Mouse (Mus musculus): Measurements from ENCODE around the gene 2310030G06Rik.

The 2310030G06Rik gene

DNA sequence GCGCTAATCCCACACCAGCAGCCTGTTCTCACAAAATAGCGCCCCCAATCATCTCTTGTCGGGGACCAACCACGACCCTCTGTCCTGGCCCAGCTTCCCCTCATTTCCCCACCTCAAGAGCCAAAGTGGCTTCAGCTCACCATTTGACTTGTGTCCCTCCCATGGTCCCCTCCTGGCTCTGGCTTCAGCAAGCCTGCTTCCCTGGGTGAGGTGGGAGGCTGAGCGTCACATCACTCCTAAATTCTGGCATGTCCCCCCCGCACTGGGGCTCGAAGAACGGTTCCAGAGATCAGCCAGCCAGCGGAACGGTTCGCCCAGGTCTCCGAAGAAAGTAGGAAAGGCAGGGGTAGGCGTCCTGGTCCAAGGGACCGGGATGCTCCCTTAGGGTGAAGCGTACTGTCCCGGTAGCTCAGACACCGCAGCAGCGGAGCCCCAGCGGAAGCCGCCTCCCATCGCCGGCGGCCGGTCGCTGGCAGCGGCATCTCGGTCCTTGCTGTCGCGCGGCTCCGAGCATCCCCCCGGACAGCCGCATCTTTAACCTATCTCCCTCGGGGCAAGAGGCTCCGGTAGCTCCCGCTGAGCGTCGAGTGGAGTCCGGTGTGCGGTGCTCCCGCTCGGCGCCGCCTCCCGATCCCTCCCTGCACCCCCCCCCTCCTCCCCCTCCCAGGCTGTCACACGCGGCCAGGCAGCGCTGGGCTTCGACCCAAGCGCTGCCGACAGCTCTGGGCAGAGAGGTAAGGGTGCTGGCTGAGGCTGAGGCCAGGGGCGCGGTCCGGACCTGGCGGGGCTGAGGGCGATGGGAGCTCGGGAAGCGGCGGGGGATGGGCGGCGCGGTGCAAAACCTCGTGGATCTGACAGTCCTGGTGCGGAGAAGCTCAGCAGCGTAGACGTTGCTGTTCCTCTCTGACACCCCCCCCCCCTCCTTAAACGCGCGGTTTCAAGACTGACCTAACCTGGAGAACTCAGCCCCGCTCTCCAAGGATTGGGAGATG is 47.6 kb downstream of the 2310030G06Rik start:
- peak; percentile 63 to 76 for DNase-seq

DNA sequence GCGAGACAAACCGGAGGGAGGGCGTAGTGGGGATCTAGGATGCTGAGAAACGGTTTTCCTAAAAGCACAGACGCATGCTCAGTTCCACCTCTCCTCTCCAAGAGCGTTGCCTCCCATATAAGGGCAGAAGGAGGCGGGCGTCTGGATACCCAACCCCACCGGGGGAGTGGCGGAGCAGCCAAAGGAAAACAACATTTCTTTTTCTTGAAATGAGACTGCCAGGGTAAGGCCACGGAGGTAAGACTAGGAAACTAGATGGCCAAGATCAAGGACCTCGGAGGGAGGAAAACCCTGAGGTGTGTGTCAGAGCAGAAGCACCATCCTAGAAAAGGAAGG is 48.7 kb downstream of the 2310030G06Rik start:
- DNase-seq = peak; percentile 83 to 93

DNA sequence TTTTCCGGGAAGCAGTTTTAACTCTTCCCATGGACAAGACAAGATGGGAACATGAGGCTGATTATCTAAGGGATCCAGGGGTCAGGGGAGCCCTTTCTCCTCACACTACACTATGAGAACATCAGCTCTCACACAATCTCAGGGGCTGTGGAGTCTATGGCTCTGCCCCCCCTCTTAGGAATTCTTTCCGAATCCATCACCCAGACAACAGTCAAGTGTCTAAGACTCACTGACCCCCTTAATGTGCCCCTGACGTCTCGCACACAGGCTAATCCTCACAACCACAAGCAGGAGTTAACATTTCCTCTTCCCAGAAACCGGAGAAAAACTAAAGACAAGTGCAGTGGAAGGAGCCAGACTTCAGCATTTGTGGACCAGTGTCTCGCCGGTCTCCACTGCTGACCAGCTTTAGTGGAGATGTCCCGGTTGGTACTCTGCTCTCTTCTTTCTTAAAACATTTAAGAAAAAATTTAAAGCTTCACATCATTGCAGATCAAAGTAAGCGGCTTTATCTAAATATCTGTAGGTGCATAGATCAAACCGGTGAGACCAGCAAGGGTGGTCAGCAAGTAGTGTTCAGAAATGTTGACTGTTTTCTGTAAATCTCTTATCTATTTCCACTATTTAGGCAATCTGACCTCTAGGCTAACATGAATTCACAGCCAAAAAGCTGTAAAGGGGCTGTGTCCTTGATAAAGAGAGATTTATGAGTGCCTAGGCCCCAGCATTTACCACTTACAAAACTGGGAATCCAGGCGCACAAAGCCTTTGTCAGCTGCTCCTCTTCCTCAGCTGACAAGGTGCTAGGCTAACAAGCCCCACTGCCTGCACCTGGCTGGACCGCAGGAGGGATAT is 49.3 kb downstream of the 2310030G06Rik start:
- no peak for DNase-seq

DNA sequence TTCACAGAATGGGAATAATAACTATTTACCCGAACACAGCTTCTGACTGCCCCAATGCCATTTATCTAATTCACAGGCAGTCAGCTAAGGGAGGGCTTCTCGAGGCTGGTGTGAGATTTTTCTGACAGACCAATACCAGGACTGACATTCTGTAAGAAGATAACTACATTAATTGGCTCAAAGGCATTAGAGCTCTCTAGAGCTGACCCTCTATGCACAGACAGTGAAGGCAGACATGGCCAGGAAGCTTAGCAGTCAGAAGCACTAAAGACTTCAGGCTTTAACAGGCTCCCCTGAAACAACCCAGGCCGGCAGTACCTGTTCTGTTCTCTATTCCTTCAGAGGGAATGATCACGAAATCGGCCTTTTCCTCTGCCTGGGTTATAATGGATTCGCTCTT is 51.2 kb downstream of the 2310030G06Rik start:
- DNase-seq = no peak

DNA sequence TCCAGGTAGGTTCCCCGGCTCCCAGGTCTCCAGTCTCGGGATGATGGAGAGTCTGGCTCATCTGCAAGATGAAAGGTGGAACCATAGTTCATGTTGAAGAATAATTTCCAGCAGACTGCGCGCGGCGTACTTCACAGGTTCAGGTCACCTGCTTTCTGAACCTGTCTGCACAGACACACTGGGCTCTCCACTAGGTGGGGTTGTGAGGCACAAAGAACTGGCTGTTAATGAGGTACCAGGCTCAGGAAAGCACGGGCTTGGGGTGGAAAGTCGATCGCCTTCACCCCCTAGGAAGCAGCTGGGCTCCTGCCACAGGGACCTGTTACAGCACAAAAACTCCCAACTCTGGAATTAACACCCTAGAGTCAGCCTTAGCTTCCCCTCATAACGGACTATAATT is 52.7 kb downstream of the 2310030G06Rik start:
- peak; percentile 64 to 72 for DNase-seq

DNA sequence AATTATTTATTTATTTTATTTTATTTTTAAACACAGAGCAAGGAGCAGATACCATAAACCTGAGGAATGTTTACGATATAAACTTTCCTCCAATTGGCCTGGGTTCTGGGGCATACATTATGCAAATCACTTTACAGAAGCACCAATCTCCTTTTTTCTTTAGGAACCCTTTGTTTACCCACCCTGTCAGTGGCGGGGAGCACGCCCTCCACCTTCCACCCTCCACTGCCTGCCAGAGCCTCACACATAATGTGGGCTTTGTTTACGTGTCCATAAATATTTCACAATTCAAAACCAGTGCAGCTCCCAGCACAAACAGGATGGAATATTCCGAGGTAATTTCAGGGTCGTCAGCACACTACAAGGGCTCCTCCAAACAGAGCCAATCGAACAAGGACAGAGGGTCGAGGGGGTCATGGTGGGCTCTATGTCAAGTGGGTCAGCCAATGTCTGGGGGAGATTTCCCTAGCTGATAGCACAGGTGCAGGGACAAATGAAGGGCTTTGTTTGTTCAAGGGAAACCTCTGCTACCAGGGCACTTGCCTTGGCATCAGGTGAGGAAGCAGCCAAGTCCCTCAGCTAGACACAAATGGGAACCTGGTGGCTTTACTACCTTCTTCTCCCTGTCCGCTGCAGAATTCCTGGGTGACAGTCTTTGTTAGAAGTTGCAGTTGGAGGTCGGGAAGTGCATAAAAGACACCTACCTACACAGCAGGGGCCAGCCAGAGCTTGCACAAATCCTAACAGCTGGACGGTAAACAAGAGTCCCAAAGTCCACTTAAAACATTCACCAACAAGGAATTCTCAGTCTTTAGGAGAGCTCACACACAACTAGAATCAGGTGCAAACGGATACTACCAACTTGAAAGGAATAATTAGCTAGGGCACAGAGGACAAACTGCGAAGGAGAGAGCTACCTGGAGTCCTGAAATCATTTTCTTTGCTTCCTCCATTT is 53.4 kb downstream of the 2310030G06Rik start:
- DNase-seq = no peak
